Mouse (Mus musculus) CH12.LX (cell line): ENCODE results near the gene Cdc34. TPM values are rescaled to one million over a fixed set of nuclear protein-coding genes. Genes with fewer than 3 reads are reported as not detected.

Experiments used
- DNase-seq: peaks from one replicate; pipeline ENCODE4 v3.0.0-alpha.2; 2013; ENCODE audit errors: extremely low read depth
- H3K27ac ChIP-seq: 2 replicates; pipeline ENCODE4 v1.5.1; 2012; ENCODE audit warnings: low read depth, mild to moderate bottlenecking, control low read depth, moderate library complexity; ENCODE audit not compliant: insufficient read depth
- H3K27me3 ChIP-seq: replicated peaks from 2 replicates; pipeline ENCODE3; 2012; ENCODE audit warnings: inconsistent platforms
- H3K36me3 ChIP-seq, 2 experiments: replicated peaks in 1 of 2; 2 replicates each; pipeline versions ENCODE3 to v1.6.1; 2012; ENCODE audit warnings: inconsistent platforms in 1 of 2, low read length in 1 of 2, mild to moderate bottlenecking in 1 of 2, mixed read lengths in 1 of 2, moderate library complexity in 1 of 2; ENCODE audit not compliant: control insufficient read depth in 1 of 2, insufficient read depth in 1 of 2
- H3K4me1 ChIP-seq, 2 experiments: 2 replicates each; pipeline ENCODE4 v1.6.1; 2012; ENCODE audit warnings: inconsistent platforms in 1 of 2, moderate library complexity in 1 of 2; ENCODE audit not compliant: insufficient read depth in 2 of 2, control insufficient read depth in 1 of 2
- H3K4me2 ChIP-seq: 2 replicates; pipeline ENCODE4 v1.6.1; 2012; ENCODE audit warnings: low read depth, mild to moderate bottlenecking, control low read depth; ENCODE audit not compliant: poor library complexity, insufficient read depth, severe bottlenecking
- H3K4me3 ChIP-seq, 3 experiments: fragments of 150-350 bp in 1 of 3; sonication (generic) in 1 of 3; replicated peaks in 1 of 3; 2 replicates each; pipeline versions ENCODE3 to v1.5.1; 2011 to 2012; ENCODE audit warnings: low read depth in 2 of 3, low read length in 2 of 3, mild to moderate bottlenecking in 2 of 3, moderate library complexity in 2 of 3, control low read depth in 1 of 3, improper control_type of control experiment in 1 of 3, inconsistent platforms in 1 of 3, mixed read lengths in 1 of 3; ENCODE audit not compliant: poor library complexity in 1 of 3
- H3K79me2 ChIP-seq: replicated peaks from 2 replicates; pipeline ENCODE4 v1.6.1; 2012; ENCODE audit warnings: mild to moderate bottlenecking, moderate library complexity; ENCODE audit not compliant: control insufficient read depth, poor library complexity, insufficient read depth, severe bottlenecking; ENCODE audit errors: extremely low read depth
- H3K9ac ChIP-seq: 2 replicates; pipeline ENCODE4 v1.6.1; 2012; ENCODE audit warnings: low read depth, mild to moderate bottlenecking, control low read depth, moderate library complexity; ENCODE audit not compliant: insufficient read depth
- H3K9me3 ChIP-seq: replicated peaks from 2 replicates; pipeline ENCODE3; 2012; ENCODE audit warnings: low read length, inconsistent platforms, mixed read lengths
- CTCF ChIP-seq, 2 experiments: IDR thresholded peaks in 1 of 2; conservative IDR thresholded peaks in 1 of 2; 2 replicates each; pipeline ENCODE4 v1.5.1; 2011 to 2012; ENCODE audit warnings: low read depth in 2 of 2, low read length in 2 of 2, improper control_type of control experiment in 1 of 2, inconsistent platforms in 1 of 2, mild to moderate bottlenecking in 1 of 2, moderate library complexity in 1 of 2
- ELF1 ChIP-seq: IDR thresholded peaks from 2 replicates; pipeline ENCODE4 v1.6.1; 2014; ENCODE audit warnings: low read depth, mild to moderate bottlenecking, inconsistent platforms, low read length, improper control_type of control experiment
- EP300 ChIP-seq: IDR thresholded peaks from 2 replicates; pipeline ENCODE4 v1.6.1; 2011; ENCODE audit warnings: low read length, improper control_type of control experiment
- GABPA ChIP-seq: IDR thresholded peaks from 2 replicates; pipeline ENCODE4 v1.6.1; 2012; ENCODE audit warnings: low read depth, low read length, improper control_type of control experiment, inconsistent platforms; ENCODE audit not compliant: insufficient replicate concordance
- JUN ChIP-seq: IDR thresholded peaks from 2 replicates; pipeline ENCODE4 v1.6.1; 2011; ENCODE audit warnings: low read depth, mild to moderate bottlenecking, low read length, improper control_type of control experiment, moderate library complexity; ENCODE audit not compliant: insufficient read depth
- JUND ChIP-seq: conservative IDR thresholded peaks from 2 replicates; pipeline ENCODE4 v1.6.1; 2011; ENCODE audit warnings: low read depth, low read length, improper control_type of control experiment
- KAT2A ChIP-seq: IDR thresholded peaks from 2 replicates; pipeline ENCODE4 v1.6.1; 2012; ENCODE audit warnings: low read length, improper control_type of control experiment, inconsistent platforms; ENCODE audit not compliant: insufficient replicate concordance
- MXI1 ChIP-seq: IDR thresholded peaks from 2 replicates; pipeline ENCODE4 v1.6.1; 2011; ENCODE audit warnings: mild to moderate bottlenecking, low read depth, low read length, improper control_type of control experiment
- MYC ChIP-seq: IDR thresholded peaks from 2 replicates; pipeline ENCODE4 v1.6.1; 2011; ENCODE audit warnings: low read depth, mild to moderate bottlenecking, improper control_type of control experiment, low read length
- NRF1 ChIP-seq: IDR thresholded peaks from 2 replicates; pipeline ENCODE4 v1.6.1; 2014; ENCODE audit warnings: low read depth, mild to moderate bottlenecking, inconsistent platforms, low read length, improper control_type of control experiment, moderate library complexity
- POLR2AphosphoS2 ChIP-seq: IDR thresholded peaks from 2 replicates; pipeline ENCODE4 v1.6.1; 2011; ENCODE audit warnings: low read depth, low read length, improper control_type of control experiment
- RAD21 ChIP-seq: IDR thresholded peaks from 2 replicates; pipeline ENCODE4 v1.6.1; 2011; ENCODE audit warnings: low read depth, mild to moderate bottlenecking, low read length, improper control_type of control experiment, moderate library complexity
- SMC3 ChIP-seq: IDR thresholded peaks from 2 replicates; pipeline ENCODE4 v1.6.1; 2011; ENCODE audit warnings: low read depth, low read length, improper control_type of control experiment
- TBP ChIP-seq: conservative IDR thresholded peaks from 2 replicates; pipeline ENCODE4 v1.6.1; 2011; ENCODE audit warnings: low read depth, low read length, improper control_type of control experiment
- TCF12 ChIP-seq: IDR thresholded peaks from 2 replicates; pipeline ENCODE4 v1.6.1; 2014; ENCODE audit warnings: low read depth, mild to moderate bottlenecking, inconsistent platforms, low read length, improper control_type of control experiment
- UBTF ChIP-seq: IDR thresholded peaks from 2 replicates; pipeline ENCODE4 v1.6.1; 2012; ENCODE audit warnings: low read depth, mild to moderate bottlenecking, inconsistent platforms, low read length, improper control_type of control experiment, moderate library complexity
- USF1 ChIP-seq: IDR thresholded peaks from 2 replicates; pipeline ENCODE4 v1.6.1; 2014; ENCODE audit warnings: low read depth, mild to moderate bottlenecking, inconsistent platforms, low read length, improper control_type of control experiment
- ZC3H11A ChIP-seq: IDR thresholded peaks from 2 replicates; pipeline ENCODE4 v1.6.1; 2012; ENCODE audit warnings: low read depth, mild to moderate bottlenecking, inconsistent platforms, low read length, improper control_type of control experiment
- ZKSCAN1 ChIP-seq: IDR thresholded peaks from 2 replicates; pipeline ENCODE4 v1.6.1; 2012; ENCODE audit warnings: low read depth, inconsistent platforms, low read length, improper control_type of control experiment, borderline replicate concordance
- ZNF384 ChIP-seq: IDR thresholded peaks from 2 replicates; pipeline ENCODE4 v1.6.1; 2012; ENCODE audit warnings: low read depth, low read length, improper control_type of control experiment, inconsistent platforms
- dilution Hi-C: fragments of 300-500 bp; cut with MboI; formaldehyde crosslinking; loops from 2 replicates; pipeline ENCODE4 v1.14.3; 2020; ENCODE audit warnings: low sequenced_read_pairs; ENCODE audit not compliant: extremely low pct_unique_long_range_greater_than_20kb, extremely low pct_ligation_motif_present
- in situ Hi-C: fragments of 300-500 bp; cut with MboI; formaldehyde crosslinking; loops from 3 replicates; pipeline ENCODE4 v1.14.3; 2019; ENCODE audit warnings: low sequenced_read_pairs, low pct_ligation_motif_present, low pct_unique_long_range_greater_than_20kb, mixed read lengths
- polyA plus RNA-seq: library from polyadenylated mRNA; unstranded; fragments of >175 nt; gene quantifications from 2 replicates; pipeline ENCODE4 v1.2.1, GENCODE M21; 2012; ENCODE audit warnings: low read depth; ENCODE audit not compliant: insufficient read length
- total RNA-seq, 2 experiments: library from RNA; depleted of rRNA; stranded (reverse); fragments of 300-350 nt in 1 of 2; fragments of >200 nt in 1 of 2; gene quantifications; 2 replicates each; pipeline ENCODE4 v1.2.3; 2012 to 2014

Gene Cdc34
- total and polyA plus RNA-seq, 3 experiments, result 314 to 335 (median 331) TPM

DNA sequence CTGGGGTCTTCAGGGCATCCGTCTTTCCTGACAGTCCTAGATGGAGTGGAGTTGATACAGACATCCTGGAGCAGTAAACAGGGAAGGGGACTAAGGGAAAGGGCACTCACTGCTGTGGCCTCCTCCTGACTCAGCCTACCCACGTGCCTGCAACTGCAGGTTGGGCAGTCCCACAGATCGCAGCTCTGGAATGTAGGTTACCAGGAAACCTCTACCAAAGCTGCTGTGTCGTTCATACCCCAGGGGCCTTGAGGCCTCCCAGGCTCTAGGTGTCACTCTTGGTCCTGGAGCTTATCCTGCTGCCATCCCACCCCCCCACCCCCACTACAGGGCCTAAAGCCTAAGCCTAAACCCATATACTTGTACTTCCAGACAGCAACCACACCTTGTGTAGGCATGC, 25.8 kb downstream of the Cdc34 start:
- Histone ChIP-seq H3K4me3 (no peak overlapping the region), H3K27ac (no peak overlapping the region), H3K4me2 (no peak overlapping the region), H3K79me2 (peaks cover 46% of the 10 kb centered on the region), H3K36me3 (peaks cover 39 to 69% of the 10 kb centered on the region in 2 experiments)
- dilution Hi-C loops, result no loop called here
- 0 out of 4 replicates have a peak, but pooled peaks of 1 of the 2 experiments have one; percentile 13 for TF ChIP-seq CTCF (conservative IDR thresholded peaks at IDR 0.05 in 1 of 2, IDR thresholded peaks at IDR 0.05 in 1 of 2; ENCODE audit: low read depth in 2 of 2, low read length in 2 of 2)
- no peak for TF ChIP-seq NRF1
- TF ChIP-seq POLR2AphosphoS2, result no peak
- TF ChIP-seq, all 38 proteins: peak for 1
- Histone ChIP-seq H3K9me3 (no peaks in the 10 kb centered on the region), H3K4me1 (peaks cover 21 to 36% of the 10 kb centered on the region in 2 experiments), H3K9ac (no peak overlapping the region), H3K27me3 (no peaks in the 10 kb centered on the region)
- DNase-seq, result no peak
- in situ Hi-C loops, result no loop called here

DNA sequence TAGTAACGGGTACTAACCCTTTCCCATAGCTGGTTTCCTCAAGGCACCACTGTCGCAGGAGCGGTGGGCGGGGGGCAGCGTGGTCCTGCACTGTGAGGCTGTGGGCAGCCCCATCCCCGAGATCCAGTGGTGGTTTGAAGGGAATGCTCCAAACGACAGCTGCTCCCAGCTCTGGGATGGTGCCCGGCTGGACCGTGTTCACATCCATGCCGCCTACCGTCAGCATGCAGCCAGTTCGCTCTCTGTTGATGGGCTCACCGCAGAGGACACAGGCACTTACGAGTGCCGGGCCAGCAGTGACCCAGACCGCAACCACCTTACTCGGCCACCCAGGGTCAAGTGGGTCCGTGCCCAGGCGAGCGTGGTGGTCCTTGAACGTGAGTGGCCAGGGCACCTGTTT, 26.7 kb downstream of the Cdc34 start:
- no peak overlapping the region for H3K4me2 ChIP-seq
- in situ Hi-C loops (no loop called here), dilution Hi-C loops (no loop called here)
- no peaks in the 10 kb centered on the region for H3K27me3 ChIP-seq
- no peak for DNase-seq
- H3K27ac ChIP-seq, result no peak overlapping the region
- H3K79me2 ChIP-seq, result peaks cover 46% of the 10 kb centered on the region
- H3K9ac ChIP-seq, result no peak overlapping the region
- H3K4me1 ChIP-seq, result peaks cover 21 to 35% of the 10 kb centered on the region in 2 experiments
- H3K9me3 ChIP-seq, result no peaks in the 10 kb centered on the region
- peaks cover 39 to 69% of the 10 kb centered on the region in 2 experiments for H3K36me3 ChIP-seq
- no peak for TF ChIP-seq ZNF384
- TF ChIP-seq TBP, result no peak
- TF ChIP-seq TCF12, result no peak
- TF ChIP-seq UBTF, result no peak
- TF ChIP-seq JUND, result no peak
- TF ChIP-seq ELF1, result no peak
- no peak for TF ChIP-seq RAD21
- no peak for TF ChIP-seq ZC3H11A
- no peak for TF ChIP-seq GABPA
- TF ChIP-seq EP300, result no peak
- no peak for TF ChIP-seq JUN
- no peak for TF ChIP-seq SMC3
- no peak for TF ChIP-seq ZKSCAN1
- no peak for TF ChIP-seq MXI1
- no peak for TF ChIP-seq POLR2AphosphoS2
- TF ChIP-seq KAT2A, result no peak
- TF ChIP-seq USF1, result no peak
- TF ChIP-seq MYC, result no peak
- H3K4me3 ChIP-seq, result no peak overlapping the region
